ENCODE assay signal across 17 mouse cellular contexts in genomic region chr2:27318197-27318596, GRCm38 (mm10).
DNase-seq lines count a peak whose midpoint lies in the region; ATAC-seq lines count a peak whose summit lies in the region.
"Had no signal": no experiment of that assay in that cellular context is flagged by ENCODE, and none has a peak within 500 bp of the region (broad histone marks: within the 10 kb centered on the region; RNA-seq: fewer than 3 reads in every experiment).

No protein-coding gene starts in this region.

- peak; percentile 16 for ATAC-seq in kidney, embryonic 14.5 days (ENCODE audit: low FRiP score, low TSS enrichment)
- no peak for ATAC-seq in neural tube, embryonic 14.5 days (ENCODE audit: low read depth)
- no peak for ATAC-seq in neural tube, embryonic 15.5 days (ENCODE audit: low FRiP score)
- no peak for ATAC-seq in frontal cortex, adult (ENCODE audit: low TSS enrichment)
- ATAC-seq: CD4-positive, CD25-positive, alpha-beta regulatory T cell, adult 4 months; intestine, postnatal 0 days; liver, embryonic 12.5 days had no signal

- no peak overlapping the region for H3K4me3 ChIP-seq in kidney, embryonic 14.5 days (ENCODE audit: low read length)
- H3K4me3 ChIP-seq in neural tube, embryonic 14.5 days (ENCODE audit: low read depth, low read length) = no peak overlapping the region
- H3K4me3 ChIP-seq in neural tube, embryonic 15.5 days (replicated peaks) = no peak overlapping the region
- no peak overlapping the region for H3K4me3 ChIP-seq in embryonic facial prominence, embryonic 10.5 days
- H3K4me3 ChIP-seq: embryonic facial prominence, embryonic 12.5 days; heart, embryonic 15.5 days; liver, embryonic 12.5 days; megakaryocyte, embryonic 14.5 days had no signal

- H3K4me1 ChIP-seq in kidney, embryonic 14.5 days (ENCODE audit: control insufficient read depth, insufficient read depth, low read length) = peaks cover 30% of the 10 kb centered on the region
- H3K4me1 ChIP-seq in neural tube, embryonic 14.5 days (ENCODE audit: control insufficient read depth, insufficient read depth, low read length) = peaks cover 3% of the 10 kb centered on the region
- peaks cover 49% of the 10 kb centered on the region for H3K4me1 ChIP-seq in neural tube, embryonic 15.5 days
- H3K4me1 ChIP-seq in embryonic facial prominence, embryonic 10.5 days = peaks cover 64% of the 10 kb centered on the region

- WGBS in kidney, embryonic 14.5 days = 18% methylated on average over 1 of the region's 1 CpGs
- 42% methylated on average over 1 of the region's 1 CpGs for WGBS in neural tube, embryonic 14.5 days
- WGBS in neural tube, embryonic 15.5 days = 63% methylated on average over 1 of the region's 1 CpGs
- 35% methylated on average over 1 of the region's 1 CpGs for WGBS in embryonic facial prominence, embryonic 10.5 days

- H3K27me3 ChIP-seq in kidney, embryonic 14.5 days (ENCODE audit: control insufficient read depth, insufficient read depth, low read length) = no peaks in the 10 kb centered on the region
- no peaks in the 10 kb centered on the region for H3K27me3 ChIP-seq in neural tube, embryonic 14.5 days (ENCODE audit: control insufficient read depth, insufficient read depth, low read length)
- no peaks in the 10 kb centered on the region for H3K27me3 ChIP-seq in neural tube, embryonic 15.5 days (replicated peaks)
- no peaks in the 10 kb centered on the region for H3K27me3 ChIP-seq in embryonic facial prominence, embryonic 10.5 days (replicated peaks; ENCODE audit: low read depth, poor library complexity, severe bottlenecking)
- H3K27me3 ChIP-seq: embryonic facial prominence, embryonic 12.5 days; heart, embryonic 15.5 days; liver, embryonic 12.5 days had no signal

- no peak overlapping the region for H3K9ac ChIP-seq in kidney, embryonic 14.5 days (ENCODE audit: low read depth, low read length)
- no peak overlapping the region for H3K9ac ChIP-seq in neural tube, embryonic 14.5 days (replicated peaks; ENCODE audit: low read depth, low read length)
- H3K9ac ChIP-seq in neural tube, embryonic 15.5 days (replicated peaks) = no peak overlapping the region
- H3K9ac ChIP-seq: embryonic facial prominence, embryonic 12.5 days; heart, embryonic 15.5 days; liver, embryonic 12.5 days had no signal

- no peaks in the 10 kb centered on the region for H3K36me3 ChIP-seq in kidney, embryonic 14.5 days (ENCODE audit: control insufficient read depth, insufficient read depth, low read length)
- no peaks in the 10 kb centered on the region for H3K36me3 ChIP-seq in neural tube, embryonic 14.5 days (ENCODE audit: control insufficient read depth, insufficient read depth, low read length)
- no peaks in the 10 kb centered on the region for H3K36me3 ChIP-seq in neural tube, embryonic 15.5 days
- H3K36me3 ChIP-seq in embryonic facial prominence, embryonic 10.5 days (replicated peaks) = 0 out of 2 replicates have a peak, but pooled peaks cover 5% of the 10 kb centered on the region
- H3K36me3 ChIP-seq: embryonic facial prominence, embryonic 12.5 days; heart, embryonic 15.5 days; liver, embryonic 12.5 days had no signal

- H3K4me2 ChIP-seq in kidney, embryonic 14.5 days (replicated peaks; ENCODE audit: low read depth, low read length) = no peak overlapping the region
- no peak overlapping the region for H3K4me2 ChIP-seq in neural tube, embryonic 14.5 days (ENCODE audit: low read depth, low read length)
- no peak overlapping the region for H3K4me2 ChIP-seq in neural tube, embryonic 15.5 days
- H3K4me2 ChIP-seq: embryonic facial prominence, embryonic 12.5 days; heart, embryonic 15.5 days; liver, embryonic 12.5 days had no signal

- no peaks in the 10 kb centered on the region for H3K9me3 ChIP-seq in kidney, embryonic 14.5 days (ENCODE audit: control insufficient read depth, low read length)
- no peaks in the 10 kb centered on the region for H3K9me3 ChIP-seq in neural tube, embryonic 14.5 days (ENCODE audit: control insufficient read depth, low read length)
- no peaks in the 10 kb centered on the region for H3K9me3 ChIP-seq in neural tube, embryonic 15.5 days (replicated peaks)
- H3K9me3 ChIP-seq in embryonic facial prominence, embryonic 10.5 days = no peaks in the 10 kb centered on the region
- H3K9me3 ChIP-seq: embryonic facial prominence, embryonic 12.5 days; heart, embryonic 15.5 days; liver, embryonic 12.5 days; megakaryocyte, embryonic 14.5 days had no signal

- peak overlapping the region; percentile 20; the same call in 1 of the 2 replicates for H3K27ac ChIP-seq in kidney, embryonic 14.5 days (ENCODE audit: low read depth, low read length)
- peak overlapping the region; percentile 44; the same call in 1 of the 2 replicates for H3K27ac ChIP-seq in neural tube, embryonic 14.5 days (ENCODE audit: low read depth, low read length)
- H3K27ac ChIP-seq in neural tube, embryonic 15.5 days (replicated peaks) = no peak overlapping the region
- 0 out of 2 replicates have a peak overlapping the region, but pooled peaks have one; percentile 40 for H3K27ac ChIP-seq in embryonic facial prominence, embryonic 10.5 days (replicated peaks)
- H3K27ac ChIP-seq: embryonic facial prominence, embryonic 12.5 days; heart, embryonic 15.5 days; liver, embryonic 12.5 days had no signal

- no peak for DNase-seq in kidney, postnatal 4 days
- DNase-seq in embryonic facial prominence, embryonic 10.5 days (ENCODE audit: low spot score) = no peak
- no peak for DNase-seq in layer of hippocampus, adult 18-20 months (ENCODE audit: low spot score in 2 of 2)
- DNase-seq: cerebellum, postnatal 25 days; heart, adult 11 months; layer of hippocampus, postnatal 36 days; right cerebral cortex, postnatal 25 days had no signal
